Mouse (Mus musculus) megakaryocyte-erythroid progenitor cell, adult 5 weeks (primary cell): Measurements from ENCODE around the gene Aff4. TPM values are rescaled to one million over a fixed set of nuclear protein-coding genes. Genes with fewer than 3 reads are reported as not detected.

Source experiments
- polyA plus RNA-seq: library from polyadenylated mRNA; stranded (reverse); fragments of >175 nt; gene quantifications from 2 replicates; pipeline ENCODE4 v1.2.3, GENCODE M21; 2012

The Aff4 gene
- 4.3 and 6.6 TPM in 2 replicates for polyA plus RNA-seq

DNA sequence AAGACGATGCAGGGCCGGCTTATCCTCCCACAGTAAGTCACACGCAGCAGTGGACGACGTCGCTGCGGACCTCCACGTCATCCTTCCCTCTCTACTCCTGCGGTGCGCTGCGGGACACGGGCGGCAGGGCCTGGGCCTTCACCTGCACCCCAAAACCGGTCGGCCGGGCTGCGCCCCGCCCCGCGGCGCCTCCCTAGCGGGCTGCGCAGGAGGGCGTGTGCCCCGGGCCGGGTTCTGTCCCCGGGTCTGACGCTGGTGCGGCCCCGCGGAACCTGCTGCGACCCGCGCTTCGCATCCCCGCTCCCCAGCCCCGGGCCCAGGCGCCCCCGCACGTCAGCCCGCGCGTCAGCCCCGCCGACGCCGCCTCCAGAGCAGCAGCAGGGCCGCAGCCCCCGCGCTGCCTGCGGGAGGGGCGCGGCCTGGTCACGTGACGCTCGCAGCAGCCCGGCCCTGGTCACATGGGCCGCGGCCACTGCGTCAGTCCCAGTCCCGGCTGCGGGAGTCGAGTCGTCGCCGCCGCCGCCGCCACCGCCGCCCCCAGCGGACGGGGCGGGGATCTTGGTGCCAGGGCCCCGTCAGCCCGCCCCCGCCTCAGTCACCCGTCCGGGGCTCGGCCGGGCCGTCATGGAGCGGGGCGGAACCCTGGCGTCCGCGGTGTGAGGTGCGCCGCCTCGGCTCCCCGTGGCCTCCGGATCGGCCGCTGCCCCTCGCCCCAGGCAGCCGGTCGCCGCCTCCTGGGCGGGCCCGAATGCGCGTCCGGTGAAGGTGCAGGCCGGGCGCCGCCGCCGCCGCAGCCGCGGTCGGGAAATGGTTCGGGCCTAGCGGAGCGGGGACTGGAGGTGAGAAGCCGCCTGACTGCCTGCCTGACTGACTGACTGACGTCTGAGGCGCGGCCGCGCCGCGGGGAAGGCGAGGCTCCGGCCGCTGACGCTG, at the start of gene Aff4:
TSS of gene Aff4 (plus strand) at position 543 of the 933 bp plus-strand sequence.

DNA sequence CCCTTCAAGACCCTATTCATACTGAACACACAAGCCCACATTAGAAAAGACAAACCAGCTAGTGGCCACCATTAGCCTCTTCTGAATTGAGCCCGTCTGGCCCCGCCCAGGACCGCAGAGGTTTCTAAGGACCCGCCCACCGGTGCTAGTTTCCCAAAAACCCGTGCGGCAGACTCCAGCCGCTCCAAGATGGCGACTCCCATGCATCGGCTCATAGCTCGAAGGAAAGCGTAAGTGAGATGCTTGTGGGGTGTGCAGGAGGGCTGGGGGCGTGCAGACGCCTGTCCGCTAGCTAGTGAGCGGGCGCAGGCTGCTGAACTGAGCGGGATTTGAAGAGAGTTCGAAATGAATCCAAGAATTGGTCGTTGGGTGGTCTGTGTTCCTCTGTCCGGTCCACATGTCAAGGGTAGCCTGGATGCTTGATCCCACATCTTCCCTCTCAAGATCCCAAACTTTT, 26.1 kb upstream of the Aff4 start, which contains the start of gene Zcchc10:
TSS of gene Zcchc10 (plus strand) at position 168 of the 457 bp plus-strand sequence.

DNA sequence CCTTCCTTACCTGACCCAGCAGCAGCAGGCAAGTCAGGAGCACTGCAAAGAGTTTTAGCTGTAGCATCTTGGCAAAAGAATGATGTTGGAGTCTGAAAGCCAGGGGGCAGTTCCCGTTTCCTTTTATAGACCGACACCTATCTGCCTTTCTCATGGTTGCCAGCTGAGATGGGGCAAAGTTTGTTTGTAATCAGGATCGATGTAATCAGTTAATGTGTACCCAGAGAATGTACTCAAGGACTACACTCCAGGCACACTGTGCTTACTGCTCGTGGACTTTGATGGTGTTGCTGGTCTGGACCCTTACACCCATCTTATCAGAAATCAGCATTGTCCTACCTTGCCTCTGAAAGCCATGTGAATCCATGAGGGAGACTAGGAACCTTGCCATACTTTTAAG, 72.4 kb downstream of the Aff4 start, which contains the start of gene Leap2:
TSS of gene Leap2 (minus strand) at position 135 of the 400 bp plus-strand sequence.

DNA sequence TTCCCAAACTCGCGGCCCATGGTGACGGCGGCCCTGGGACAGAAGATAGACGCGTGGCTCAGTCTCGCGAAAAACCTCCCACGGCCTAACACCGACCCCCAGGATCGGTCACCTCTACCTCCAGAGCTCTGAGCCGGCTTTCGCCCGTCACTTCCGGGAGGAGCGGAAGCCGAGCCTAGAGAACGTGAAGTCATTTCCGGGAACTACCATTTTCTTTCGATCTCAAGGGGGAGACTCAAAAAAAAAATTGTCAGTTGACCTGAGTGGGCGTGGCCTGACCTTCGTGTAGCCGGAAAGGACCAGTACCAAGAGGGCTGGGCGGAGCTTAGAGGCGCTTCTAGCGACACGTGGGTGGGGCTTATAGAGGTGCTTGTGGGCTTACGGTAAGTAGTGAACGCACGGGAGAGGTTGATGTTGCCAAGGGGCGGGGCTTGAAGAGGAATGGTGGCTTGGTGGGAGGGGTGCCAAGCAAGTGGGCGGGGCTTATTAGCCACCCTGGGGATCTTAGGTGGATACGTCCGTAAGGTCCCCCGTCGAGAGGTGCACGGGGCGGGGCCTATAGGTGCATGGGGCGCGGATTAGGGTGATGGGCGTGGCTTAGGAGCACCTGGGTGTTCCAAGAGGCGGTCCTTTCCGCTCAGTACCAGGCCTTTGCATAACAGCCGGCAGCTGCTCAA, 80.2 kb downstream of the Aff4 start, which contains the start of the genes Uqcrq and Gdf9:
TSS of gene Uqcrq (minus strand) at position 162 of the 677 bp plus-strand sequence.
TSS of gene Gdf9 (plus strand) at position 354 of the 677 bp plus-strand sequence.

DNA sequence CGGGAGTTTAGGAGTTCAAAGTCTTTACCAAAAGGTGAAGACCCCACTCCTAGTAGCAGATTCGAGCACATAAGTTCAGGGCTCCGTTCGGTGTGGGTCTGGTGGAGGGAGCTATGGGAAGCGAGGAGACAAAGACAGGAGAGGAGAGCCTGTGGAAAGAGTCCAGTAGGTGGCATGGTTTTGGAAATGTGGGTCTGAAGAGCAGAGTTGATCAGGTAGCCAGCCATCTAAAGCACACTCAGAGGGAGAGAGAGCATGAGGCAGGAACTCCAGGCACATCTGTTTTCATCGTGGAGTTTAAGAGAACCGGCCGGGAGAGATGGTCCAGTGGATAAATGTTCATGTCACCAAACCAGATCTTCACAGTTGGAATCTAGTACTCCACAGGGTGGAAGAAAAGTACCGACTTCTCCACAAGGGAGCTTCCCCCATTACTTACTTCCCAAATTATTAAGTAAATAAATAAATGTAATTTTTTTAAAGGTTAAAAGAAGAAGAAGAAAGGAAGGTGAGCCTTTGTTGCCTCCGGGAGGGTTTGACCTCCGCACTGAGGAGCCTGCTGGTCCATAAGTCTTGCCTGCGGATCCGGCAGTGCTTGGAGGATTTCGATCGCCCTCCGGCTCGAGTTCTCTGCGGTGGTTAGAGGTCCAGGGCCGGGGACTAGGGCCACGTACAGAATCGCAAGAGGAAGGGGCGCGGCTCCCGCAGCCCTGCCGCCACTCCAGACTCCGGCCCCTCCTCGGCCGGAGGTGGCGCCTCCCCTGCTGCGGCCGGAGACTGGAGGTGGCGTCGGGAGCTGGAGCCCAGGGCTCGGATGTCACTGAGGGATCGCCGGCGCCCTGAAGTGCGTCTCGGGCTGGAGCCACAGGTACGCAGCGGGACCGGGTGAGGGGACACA, 106.1 kb downstream of the Aff4 start, which contains the start of the genes Gm10447 and Shroom1:
TSS of gene Gm10447 (minus strand) at position 637 of the 898 bp plus-strand sequence.
TSS of gene Shroom1 (plus strand) at position 732 of the 898 bp plus-strand sequence.

DNA sequence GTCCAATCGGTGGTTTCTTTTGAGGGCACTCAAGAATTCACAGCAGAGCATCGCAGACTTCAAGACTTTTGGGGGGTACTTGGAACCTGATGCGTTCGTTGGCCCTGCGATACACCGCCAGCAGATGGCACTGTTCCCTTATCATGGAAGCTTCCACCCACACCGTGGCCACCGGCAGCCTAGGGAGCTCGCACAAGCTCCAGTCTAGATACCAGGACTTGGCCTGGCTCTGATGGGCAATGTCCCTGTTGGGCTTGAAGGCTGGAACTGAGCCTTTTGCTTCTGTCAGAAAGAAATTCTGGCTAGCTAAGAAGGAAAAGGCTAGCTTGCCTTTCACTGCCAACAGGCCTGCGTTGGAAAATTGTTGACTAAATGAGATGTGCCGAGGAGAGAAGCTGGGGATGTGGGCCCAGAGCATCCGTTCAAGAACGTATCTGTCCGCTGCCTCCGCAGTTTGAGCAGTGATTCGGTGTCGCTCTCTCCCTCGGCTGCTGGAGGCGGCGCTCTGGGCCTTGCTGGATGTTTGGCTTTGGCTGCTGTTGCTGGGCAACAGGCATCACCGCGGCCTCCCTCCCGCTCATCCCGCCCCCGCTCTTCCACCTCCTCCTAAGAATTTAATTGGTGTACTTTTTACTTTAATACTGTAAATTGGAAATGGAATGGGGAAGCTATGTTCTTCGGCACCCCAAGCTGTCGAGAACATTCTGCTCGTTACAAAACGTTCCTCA, 119.5 kb downstream of the Aff4 start, which contains the start of gene Gm9837:
TSS of gene Gm9837 (minus strand) at position 512 of the 728 bp plus-strand sequence.

Other genes starting within 250 kb of the Aff4 start
- gene Hspa4, start 50.4 kb upstream of the Aff4 start, polyA plus RNA-seq = 34.1 and 37.2 TPM in 2 replicates
- 1.8 and 3.0 TPM in 2 replicates for gene Zcchc10, start 26.2 kb upstream of the Aff4 start, polyA plus RNA-seq
- gene Leap2, start 72.3 kb downstream of the Aff4 start, polyA plus RNA-seq = not detected in 2 replicates
- gene Uqcrq, start 80.0 kb downstream of the Aff4 start, polyA plus RNA-seq = 179 and 182 TPM in 2 replicates
- 0.12 and 0.30 TPM in 2 replicates for gene Gdf9, start 80.2 kb downstream of the Aff4 start, polyA plus RNA-seq
- not detected in 2 replicates for gene Gm10447, start 106.3 kb downstream of the Aff4 start, polyA plus RNA-seq
- gene Shroom1, start 106.4 kb downstream of the Aff4 start, polyA plus RNA-seq = 0.23 and 0.37 TPM in 2 replicates
- not detected in 2 replicates for gene Gm9837, start 119.6 kb downstream of the Aff4 start, polyA plus RNA-seq
- gene Gm9945, start 129.3 kb downstream of the Aff4 start, polyA plus RNA-seq = not detected in 2 replicates
- gene Sowaha, start 129.4 kb downstream of the Aff4 start, polyA plus RNA-seq = 1.00 and 1.1 TPM in 2 replicates
- 36.4 and 55.7 TPM in 2 replicates for gene Sept8, start 168.4 kb downstream of the Aff4 start, polyA plus RNA-seq
- gene Kif3a, start 216.5 kb downstream of the Aff4 start, polyA plus RNA-seq = 5.3 and 7.8 TPM in 2 replicates